Mouse (Mus musculus): ENCODE results near the gene Gpr162. TPM values are rescaled to one million over a fixed set of nuclear protein-coding genes. Genes with fewer than 3 reads are reported as not detected.
"Not testable (repeated sequence)": the region's sequence is repeated elsewhere in the genome, so short reads cannot be mapped to it uniquely, and the experiment has no call there.

The Gpr162 gene
- 0.24 and 0.32 TPM in 2 replicates for total RNA-seq (2017)

GRCm38 (mm10) chr6:124863658-124864298, at the start of gene Gpr162:
Gene Gpr162 (minus strand): TSS chr6:124863983.
- peak; percentile 64 for ATAC-seq (replicated peaks; ENCODE audit: low read depth, poor library complexity, severe bottlenecking)

- ATAC-seq (replicated peaks; ENCODE audit: low read depth, poor library complexity, severe bottlenecking): no peak
Measured at GRCm38 (mm10) chr6:124913214-124913613, 49.4 kb upstream of the Gpr162 start.

- peak; percentile 45 for ATAC-seq (replicated peaks; ENCODE audit: low read depth, poor library complexity, severe bottlenecking)
Measured at GRCm38 (mm10) chr6:124911533-124912218, 47.9 kb upstream of the Gpr162 start, which contains the start of gene Lag3. Gene Lag3 (minus strand): TSS chr6:124911705.

- ATAC-seq (replicated peaks; ENCODE audit: low read depth, poor library complexity, severe bottlenecking): no peak
Measured at GRCm38 (mm10) chr6:124910032-124910431, 46.2 kb upstream of the Gpr162 start.

- no peak for ATAC-seq (replicated peaks; ENCODE audit: low read depth, poor library complexity, severe bottlenecking)
Measured at GRCm38 (mm10) chr6:124907767-124908166, 44.0 kb upstream of the Gpr162 start.

GRCm38 (mm10) chr6:124904991-124905860, 41.4 kb upstream of the Gpr162 start:
- no peak for ATAC-seq (replicated peaks; ENCODE audit: low read depth, poor library complexity, severe bottlenecking)

- ATAC-seq (replicated peaks; ENCODE audit: low read depth, poor library complexity, severe bottlenecking): peak; percentile 65
Measured at GRCm38 (mm10) chr6:124904161-124904981, 40.6 kb upstream of the Gpr162 start.

GRCm38 (mm10) chr6:124903580-124904151, 39.9 kb upstream of the Gpr162 start:
- ATAC-seq (replicated peaks; ENCODE audit: low read depth, poor library complexity, severe bottlenecking): peak; percentile 83

GRCm38 (mm10) chr6:124901851-124902250, 38.1 kb upstream of the Gpr162 start:
- no peak for ATAC-seq (replicated peaks; ENCODE audit: low read depth, poor library complexity, severe bottlenecking)

GRCm38 (mm10) chr6:124900801-124901480, 37.2 kb upstream of the Gpr162 start:
- peak; percentile 60 for ATAC-seq (replicated peaks; ENCODE audit: low read depth, poor library complexity, severe bottlenecking)

GRCm38 (mm10) chr6:124900056-124900800, 36.4 kb upstream of the Gpr162 start:
- no peak for ATAC-seq (replicated peaks; ENCODE audit: low read depth, poor library complexity, severe bottlenecking)

GRCm38 (mm10) chr6:124898359-124898758, 34.6 kb upstream of the Gpr162 start:
- peak; percentile 57 for ATAC-seq (replicated peaks; ENCODE audit: low read depth, poor library complexity, severe bottlenecking)

GRCm38 (mm10) chr6:124894113-124894512, 30.3 kb upstream of the Gpr162 start:
- not testable (repeated sequence) for ATAC-seq (replicated peaks; ENCODE audit: low read depth, poor library complexity, severe bottlenecking)

- ATAC-seq (replicated peaks; ENCODE audit: low read depth, poor library complexity, severe bottlenecking): 0 out of 2 replicates have a peak, but pooled peaks have one; percentile 15
Measured at GRCm38 (mm10) chr6:124890997-124891396, 27.2 kb upstream of the Gpr162 start.

GRCm38 (mm10) chr6:124888555-124889125, 24.9 kb upstream of the Gpr162 start:
- no peak for ATAC-seq (replicated peaks; ENCODE audit: low read depth, poor library complexity, severe bottlenecking)

GRCm38 (mm10) chr6:124887986-124888385, 24.2 kb upstream of the Gpr162 start, which contains the start of gene Cd4:
Gene Cd4 (minus strand): TSS chr6:124888221.
- ATAC-seq (replicated peaks; ENCODE audit: low read depth, poor library complexity, severe bottlenecking): no peak

GRCm38 (mm10) chr6:124885956-124886381, 22.2 kb upstream of the Gpr162 start:
- ATAC-seq (replicated peaks; ENCODE audit: low read depth, poor library complexity, severe bottlenecking): no peak
